Mouse (Mus musculus) lung, postnatal 25 days (tissue): ENCODE measurements around the gene Pdpn.

Experiments used
- DNase-seq: peaks from one replicate; pipeline ENCODE4 v3.0.0; 2022; ENCODE audit warnings: low spot score

Pdpn gene

DNA sequence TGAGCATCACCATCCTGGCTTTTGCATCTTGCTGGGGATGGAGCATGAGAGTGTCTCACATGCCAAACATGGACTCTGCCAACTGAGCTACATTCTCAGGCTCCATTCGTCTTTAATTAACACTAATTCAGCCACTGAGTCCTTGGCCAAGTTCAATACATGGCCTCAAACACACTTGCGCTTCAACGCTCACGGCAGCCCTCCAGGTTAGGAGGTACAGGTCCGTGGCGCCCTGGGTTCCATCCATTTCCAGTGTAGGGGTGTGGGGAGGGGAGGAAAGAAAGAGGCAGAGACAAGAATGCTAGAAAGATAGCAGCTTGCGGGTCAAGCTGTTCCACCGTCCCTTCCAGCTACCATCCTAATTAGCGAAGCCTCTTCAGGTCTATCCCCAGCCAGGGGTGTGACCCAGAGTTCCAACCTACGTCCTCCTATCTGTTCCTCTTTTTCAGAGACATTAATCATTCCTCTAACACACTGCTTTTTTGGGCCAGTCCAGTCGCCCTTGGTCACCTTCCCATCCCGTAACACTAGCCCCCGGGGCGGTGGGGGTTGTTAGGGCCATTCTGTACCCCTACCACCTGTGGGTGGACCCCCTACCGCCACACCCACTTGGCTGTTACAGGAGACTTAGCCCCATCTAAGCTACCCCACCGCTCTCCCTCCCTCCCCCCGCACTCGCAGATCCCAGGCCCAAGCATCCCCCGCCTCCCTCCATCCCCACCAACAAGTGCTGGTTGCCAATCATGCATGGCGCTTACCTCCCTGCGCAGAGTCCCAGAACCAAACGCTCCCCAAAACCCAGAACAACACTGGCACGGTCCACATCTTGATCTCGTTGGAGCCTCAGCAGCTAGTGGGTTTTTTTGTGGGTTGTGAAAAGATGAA is 691 bp downstream of the Pdpn start:
- no peak for DNase-seq

DNA sequence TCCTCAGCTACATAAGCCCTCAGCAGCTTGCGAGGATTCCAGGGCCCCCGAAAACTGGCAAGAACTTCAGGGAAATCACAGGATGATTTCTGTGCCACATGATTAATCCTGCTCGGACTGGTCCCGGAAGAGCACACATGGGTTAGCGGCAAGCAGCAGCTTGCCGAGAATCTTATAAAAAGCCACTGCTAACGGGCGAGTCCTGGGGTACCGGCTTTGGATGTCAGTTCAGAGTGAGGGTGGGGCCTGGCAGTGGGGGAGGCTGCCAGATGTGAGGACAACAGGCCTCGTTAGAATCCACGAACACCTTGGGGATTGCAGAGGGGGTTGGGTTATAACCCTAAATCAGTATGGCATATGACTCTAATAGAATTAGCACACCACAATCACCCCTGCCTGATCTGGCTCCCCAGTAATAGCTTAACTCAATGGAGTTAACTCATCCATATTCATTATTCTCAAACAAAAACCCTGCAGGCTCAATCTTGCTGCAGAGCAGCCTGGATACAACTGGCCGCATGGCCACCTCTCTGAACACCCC is 2.3 kb downstream of the Pdpn start:
- no peak for DNase-seq

DNA sequence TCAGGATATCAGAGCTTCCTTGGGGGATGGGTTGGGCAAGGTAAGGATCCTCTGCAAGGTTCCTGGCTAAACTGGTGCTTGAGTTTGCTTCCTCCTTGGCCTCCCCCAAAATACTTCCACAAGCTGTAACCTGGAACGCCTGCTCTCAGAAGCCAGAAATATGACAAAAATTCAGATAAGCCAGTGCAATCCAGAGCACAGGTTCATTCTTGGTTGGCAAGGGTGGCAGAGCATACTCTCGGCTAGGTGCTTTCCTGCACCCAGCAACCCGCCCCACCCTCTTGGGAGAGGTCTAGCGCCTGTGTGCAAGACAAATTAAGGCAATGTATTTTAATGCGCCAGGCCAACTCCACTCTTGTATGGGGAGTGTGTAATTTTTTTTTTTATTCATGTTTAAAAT is 3.2 kb downstream of the Pdpn start:
- DNase-seq, result peak; percentile 60

DNA sequence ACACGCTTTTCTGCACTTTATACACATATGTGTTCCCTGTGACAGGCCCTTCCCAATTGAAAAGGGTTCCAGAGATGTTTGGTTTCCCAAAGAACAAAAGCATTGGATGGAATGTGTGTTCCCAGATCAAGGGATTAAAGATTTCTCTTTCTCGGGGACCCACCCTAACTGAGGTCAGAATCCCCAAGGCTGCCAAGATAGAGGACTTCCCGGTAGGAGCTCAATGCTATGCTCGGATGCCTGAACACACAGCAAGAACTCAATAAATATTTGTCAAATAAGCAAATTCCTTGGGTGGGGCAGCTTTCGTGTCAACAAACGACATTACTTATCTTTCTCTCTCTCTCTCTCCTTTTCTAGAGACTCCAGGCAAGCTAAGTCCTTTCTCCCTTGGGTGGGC is 5.0 kb downstream of the Pdpn start:
- DNase-seq, result peak; percentile 45

DNA sequence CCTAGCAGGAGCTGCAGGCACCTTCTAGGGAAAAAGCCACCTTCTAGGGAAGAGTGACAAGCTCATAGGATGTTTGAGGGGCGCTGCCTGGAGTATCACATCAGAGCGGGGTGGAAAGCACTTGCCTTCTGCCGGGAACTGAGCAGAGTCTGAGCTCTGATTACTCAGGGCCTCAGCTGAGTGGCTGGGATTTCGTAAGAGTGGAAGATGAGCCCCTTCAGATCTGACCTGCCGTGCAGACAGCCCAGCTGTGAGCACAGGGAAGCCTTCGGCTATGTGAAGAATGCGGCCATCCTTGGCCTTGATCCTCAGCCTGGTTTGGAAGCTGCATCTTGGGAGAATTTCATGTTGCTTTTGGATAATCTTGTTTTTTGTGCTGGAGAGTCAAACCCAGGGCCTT is 10.5 kb downstream of the Pdpn start:
- no peak for DNase-seq

DNA sequence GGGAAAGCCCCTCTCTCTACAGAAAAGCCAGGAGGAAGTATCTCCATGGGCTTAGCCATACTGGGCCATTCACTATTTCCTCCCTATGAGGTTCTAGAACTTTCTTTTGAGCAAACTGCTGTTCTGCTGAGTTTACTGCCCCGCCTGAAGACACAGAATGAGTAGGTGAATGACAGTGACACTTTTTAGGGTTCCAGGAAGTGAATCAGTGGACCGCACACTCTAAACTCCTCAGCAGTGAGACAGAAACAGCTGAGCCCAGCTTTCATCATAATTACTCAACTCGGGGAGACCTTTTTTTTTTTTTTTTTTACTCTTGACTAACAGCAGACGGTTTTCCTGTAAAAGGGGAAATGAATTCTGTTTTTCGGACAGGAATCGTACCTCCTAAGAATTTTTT is 10.9 kb downstream of the Pdpn start:
- DNase-seq, result no peak

DNA sequence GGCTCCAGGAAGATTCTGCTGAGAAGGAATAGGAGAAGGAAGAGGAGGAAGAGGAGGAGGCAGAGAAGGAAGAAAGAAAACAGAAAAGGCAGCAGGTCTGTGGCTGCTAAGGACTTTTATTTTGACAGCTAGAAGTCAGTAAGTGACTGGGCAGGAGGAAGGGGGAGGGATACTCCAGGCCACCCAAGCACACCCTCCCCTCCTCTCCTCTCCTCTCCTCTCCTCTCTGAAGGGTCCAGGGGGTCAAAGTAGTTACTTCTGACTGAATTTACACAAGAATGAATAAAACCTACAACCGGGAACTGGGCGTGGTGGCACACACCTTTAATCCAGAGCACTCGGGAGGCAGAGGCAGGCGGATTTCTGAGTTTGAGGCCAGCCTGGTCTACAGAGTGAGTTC is 12.3 kb downstream of the Pdpn start:
- DNase-seq, result no peak

DNA sequence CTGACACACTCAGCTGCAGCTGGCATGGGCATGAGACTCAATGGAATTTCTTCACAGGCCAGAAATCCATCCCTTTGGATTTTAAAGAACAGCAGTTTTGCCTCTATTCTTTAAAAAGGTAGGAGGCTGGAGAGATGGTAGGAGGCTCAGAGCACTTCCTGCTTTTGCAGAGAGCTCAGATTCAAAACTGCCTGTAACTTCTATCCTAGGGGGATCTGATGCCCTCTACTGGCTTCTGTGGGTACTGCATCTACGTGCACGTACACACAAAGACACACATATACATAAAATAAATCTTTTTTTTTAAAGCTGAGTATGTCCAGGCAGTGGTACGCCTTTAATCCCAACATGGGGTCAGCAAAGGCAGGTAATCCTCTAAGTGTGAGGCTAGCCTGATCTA is 19.2 kb downstream of the Pdpn start:
- DNase-seq, result peak; percentile 24

DNA sequence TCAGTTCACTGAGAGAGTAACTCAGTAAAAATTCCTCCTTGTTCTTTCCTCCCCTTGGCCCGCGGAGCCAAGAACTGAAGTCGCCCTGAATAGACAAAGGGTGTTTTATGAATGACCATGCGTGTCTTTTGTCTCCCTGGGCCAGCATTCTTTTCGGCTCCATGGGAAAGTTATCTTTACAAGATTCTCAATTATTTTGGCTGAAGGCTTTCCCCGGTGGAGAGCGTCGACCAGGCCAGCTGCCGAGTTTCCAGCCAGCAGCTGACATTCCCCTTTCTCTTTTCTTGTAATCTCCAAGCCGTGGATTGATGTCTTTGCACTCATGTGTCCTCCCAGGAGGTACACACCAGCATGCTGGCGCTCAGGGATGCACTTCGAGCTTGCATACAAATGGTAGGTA is 19.7 kb downstream of the Pdpn start:
- DNase-seq, result no peak

DNA sequence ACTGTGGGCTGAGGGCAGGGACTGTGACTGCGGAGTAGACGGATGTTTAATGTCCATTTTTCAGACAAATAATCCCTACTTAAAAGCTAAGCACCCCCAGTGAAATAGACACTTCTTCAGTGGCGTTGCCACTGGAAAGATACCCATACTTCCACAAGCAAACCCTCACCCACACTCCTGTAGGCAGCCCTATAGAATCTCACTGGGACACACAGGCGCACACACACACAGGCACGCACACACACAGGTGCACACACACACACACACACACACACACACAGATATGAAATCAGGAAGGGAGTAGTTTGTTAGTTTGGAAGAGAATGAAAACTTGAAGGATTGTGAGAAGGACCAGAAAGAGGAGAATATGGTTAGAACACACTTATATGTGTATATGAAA is 20.3 kb downstream of the Pdpn start:
- DNase-seq, result no peak

DNA sequence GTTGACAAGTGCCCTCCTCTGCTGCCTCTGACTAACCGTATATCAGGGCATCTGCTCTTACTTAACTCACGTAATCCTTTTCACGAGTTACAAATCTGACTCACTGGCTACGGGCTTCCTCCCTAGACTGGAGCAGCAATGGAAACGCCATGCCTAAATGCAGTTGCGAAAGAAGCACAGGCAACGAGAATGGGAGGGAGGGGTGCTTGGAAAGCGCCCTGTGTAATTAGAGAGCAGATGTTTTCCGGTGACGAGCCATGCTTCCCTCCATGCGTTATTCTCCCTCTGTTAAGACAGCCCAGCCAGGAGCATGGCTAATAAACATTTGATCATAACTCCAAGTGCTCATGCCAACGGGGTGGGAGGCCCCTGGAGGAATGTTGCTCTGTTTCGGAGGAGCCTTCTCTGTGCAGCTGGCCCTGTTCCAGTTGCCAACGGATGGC is 20.9 kb downstream of the Pdpn start:
- DNase-seq, result peak; percentile 64

DNA sequence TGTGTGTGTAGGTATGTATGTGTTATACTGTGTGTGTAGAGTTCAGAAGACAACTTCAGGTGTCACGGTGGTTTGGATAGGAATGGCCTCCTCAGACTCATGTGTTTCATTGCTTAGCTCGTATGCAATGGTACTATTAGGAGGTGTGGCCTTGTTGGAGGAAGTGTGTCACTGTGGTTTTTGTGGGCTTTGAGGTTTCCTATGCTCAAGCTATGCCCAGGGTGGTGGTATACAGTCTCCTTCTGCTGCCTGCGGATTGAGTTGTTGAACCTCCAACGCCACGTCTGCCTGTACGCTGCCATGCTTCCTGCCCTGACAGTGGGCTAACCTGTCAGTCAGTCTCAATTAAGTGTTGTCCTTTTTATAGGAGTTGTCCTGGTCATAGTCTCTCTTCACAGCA is 22.0 kb downstream of the Pdpn start:
- DNase-seq, result no peak

DNA sequence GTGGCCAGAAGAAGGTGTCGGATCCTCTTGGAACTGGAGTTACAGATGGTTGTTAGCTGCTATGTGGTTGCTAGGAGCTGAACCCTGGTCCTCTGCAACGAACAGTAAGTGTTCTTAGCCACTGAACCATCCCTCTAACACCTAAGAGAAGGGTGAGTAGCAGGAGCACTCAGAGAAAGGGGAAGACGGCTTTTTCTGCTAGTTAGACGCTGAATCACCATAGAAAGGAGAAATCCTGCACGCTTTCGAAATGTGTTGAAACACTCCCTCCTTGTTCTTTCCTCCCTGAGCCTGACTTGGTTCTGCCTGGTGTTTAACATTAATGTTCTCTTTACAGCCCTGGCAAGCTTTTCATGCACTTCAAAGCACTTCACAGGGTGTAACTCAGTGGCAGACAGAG is 27.8 kb downstream of the Pdpn start:
- peak; percentile 38 for DNase-seq

DNA sequence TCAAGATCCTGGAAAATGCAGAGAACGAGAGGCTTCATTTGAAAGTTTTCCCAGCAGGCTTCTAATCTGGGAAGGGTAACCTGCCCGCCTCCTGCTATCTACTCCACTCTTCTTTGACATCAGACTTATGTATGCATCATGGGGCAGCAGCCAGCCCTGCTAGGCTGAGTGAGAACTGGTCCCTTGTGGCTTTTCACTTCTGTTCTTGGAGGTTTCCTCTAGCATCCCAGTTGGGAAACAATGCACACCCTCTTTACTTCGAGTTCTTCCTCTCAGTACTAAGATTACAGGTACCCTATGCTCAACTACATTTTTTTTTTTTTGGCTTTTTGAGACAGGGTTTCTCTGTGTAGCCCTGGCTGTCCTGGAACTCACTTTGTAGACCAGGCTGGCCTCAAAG is 28.5 kb downstream of the Pdpn start:
- DNase-seq, result no peak

DNA sequence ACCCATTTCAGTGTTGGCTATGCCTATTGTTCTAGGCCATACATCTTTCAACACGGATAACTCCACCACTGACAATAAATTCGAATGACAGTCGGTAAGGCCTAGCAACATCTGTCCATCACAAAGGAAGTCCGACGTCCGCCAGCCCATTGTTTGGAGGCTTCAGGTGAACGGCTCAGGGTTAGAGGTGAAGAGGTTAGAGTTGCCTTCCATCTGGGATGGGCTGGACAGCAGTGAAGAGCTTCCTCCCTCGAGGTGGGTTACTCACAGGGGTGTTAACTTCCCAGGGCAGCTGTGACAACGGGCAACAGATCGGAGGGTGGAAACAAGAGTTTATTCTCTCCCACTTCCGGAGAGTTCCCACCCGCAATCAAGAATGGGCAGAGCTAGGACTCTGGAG is 36.7 kb downstream of the Pdpn start:
- DNase-seq, result no peak

DNA sequence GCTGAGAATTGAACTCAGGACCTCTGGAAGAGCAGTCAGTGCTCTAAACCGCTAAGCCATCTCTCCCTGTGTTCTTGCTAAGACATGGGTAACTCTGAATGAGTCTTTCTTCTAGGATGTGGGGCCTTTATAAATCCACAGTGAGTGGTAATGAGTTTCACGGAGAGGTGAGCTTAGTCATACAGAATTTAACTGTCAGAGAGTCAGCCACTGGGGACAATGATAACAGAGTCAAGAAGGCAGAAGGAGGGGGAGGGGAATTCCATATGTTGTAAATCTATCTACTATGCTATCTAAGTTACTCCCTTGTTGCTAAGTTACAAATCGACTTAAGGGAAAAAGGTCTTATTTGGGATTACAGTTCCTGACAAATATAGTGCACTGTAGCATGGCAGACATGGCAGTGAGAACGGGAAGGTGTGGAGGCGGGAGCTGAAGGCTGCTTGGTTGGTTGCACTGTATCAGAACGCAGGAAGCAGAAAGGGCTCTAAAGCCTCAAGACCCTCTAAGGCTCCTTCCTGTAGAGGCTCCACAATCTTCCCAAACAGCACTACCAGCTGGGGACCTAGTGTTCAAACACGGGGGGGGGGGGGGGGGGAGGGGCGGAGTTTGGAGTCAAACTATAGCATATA is 39.5 kb downstream of the Pdpn start:
- no peak for DNase-seq

DNA sequence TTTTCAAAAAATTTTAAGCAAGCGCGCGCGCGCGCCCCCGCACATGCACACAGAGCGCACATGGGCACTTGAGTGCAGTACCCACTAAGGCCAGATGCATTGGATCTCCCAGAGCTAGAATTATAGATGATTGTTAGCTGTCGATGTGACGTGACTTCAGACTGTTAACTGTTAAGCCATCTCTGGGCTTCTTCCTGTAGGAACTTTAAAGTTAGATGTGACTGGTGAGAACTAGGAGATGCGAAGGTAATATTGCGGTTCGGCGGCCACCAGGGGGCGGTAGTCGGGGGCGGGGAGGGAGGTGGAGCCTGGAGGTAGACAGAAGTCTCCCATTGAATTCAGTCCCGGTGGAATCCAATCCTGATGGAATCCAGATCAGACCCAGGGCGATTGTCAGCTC is 40.8 kb downstream of the Pdpn start:
- DNase-seq, result peak; percentile 31

DNA sequence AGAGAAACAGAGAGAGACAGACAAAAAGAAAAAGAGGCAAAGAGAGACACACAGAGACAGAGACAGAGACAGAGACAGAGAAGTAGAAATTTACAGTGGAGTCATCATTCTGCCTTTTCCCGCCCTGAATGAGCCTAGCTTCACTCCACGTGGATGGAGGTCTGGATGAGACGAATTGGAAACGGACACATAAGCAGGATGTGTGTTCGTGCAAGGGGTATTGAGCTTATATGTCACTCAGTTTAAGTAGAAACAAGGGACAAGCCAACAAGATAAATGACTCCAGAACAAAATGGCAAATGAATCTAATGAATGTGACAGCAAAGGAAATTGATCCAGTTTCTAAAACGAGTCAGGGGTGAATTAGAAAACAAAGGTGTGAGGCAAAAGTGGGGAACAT is 41.4 kb downstream of the Pdpn start:
- no peak for DNase-seq

DNA sequence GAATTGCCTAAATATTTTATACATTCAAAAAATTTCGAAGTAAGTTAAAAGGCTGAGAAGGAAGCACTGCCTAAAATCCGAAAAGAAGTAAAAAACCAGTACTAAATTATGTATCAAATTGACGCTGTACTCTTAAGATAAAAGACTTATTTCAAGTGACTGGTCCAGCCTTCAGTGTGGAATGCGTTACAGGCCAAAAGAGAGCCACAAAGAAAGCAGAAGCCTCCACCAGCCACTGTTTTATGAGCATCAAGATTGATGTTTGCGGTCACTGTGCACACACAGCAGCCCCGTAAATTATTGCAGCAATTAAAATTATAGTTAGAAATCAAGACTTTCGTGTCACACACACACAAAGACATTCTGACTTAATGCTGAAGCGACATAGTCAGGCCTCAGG is 43.8 kb downstream of the Pdpn start:
- no peak for DNase-seq

DNA sequence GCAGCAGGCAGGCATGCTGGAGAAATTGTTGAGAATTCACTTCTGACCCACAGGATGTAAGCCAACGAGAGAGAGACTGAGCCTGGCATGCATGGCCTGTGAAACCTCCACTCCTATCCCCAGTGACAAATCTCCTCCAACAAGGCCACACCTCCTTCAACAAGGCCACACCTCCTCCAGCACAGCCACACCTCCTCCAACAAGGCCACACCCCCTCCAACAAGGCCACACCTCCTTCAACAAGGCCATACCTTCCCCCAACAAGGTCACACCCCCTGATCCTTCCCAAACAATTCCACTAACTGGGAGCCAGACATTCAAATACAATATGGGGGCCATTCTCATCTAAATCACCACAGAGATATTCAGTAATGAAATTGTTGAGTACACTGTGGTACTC is 46.0 kb downstream of the Pdpn start:
- DNase-seq, result no peak

DNA sequence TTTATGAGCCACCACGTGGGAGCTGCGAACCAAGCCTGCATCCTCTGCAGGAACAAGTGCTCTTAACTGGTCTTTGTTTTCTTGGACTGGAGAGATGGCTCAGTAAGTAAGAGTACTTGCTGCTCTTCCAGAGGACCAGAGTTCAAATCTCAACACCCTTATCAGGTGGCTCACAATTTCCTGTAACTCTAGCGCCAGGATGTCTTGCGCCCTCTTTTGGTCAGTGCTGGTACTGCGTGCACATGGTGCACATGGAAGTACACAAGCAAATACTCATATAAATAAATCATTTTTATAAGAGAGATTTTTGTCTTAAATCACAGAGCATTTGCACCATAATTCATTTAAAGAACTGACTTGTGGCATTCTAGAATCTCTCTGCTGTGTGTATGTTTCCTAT is 51.3 kb downstream of the Pdpn start:
- no peak for DNase-seq

DNA sequence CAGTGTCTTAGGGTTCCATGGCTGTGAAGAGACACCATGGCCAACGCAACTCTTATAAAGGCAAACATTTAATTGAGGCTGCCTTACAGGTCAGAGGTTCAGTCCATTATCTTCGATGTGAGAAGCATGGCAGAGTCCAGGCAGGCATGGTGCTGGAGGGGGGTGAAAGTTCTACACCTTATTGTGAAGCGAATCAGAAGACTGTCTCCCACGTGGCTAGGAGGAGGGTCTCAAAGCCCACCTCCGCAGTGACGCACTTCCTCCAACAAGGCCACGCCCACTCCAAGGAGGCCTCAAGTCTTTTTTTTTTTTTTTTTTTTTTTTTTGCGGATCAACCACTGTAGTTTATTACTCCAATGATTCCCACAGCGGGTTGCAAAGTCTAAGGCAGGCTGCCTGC is 58.1 kb downstream of the Pdpn start:
- no peak for DNase-seq

DNA sequence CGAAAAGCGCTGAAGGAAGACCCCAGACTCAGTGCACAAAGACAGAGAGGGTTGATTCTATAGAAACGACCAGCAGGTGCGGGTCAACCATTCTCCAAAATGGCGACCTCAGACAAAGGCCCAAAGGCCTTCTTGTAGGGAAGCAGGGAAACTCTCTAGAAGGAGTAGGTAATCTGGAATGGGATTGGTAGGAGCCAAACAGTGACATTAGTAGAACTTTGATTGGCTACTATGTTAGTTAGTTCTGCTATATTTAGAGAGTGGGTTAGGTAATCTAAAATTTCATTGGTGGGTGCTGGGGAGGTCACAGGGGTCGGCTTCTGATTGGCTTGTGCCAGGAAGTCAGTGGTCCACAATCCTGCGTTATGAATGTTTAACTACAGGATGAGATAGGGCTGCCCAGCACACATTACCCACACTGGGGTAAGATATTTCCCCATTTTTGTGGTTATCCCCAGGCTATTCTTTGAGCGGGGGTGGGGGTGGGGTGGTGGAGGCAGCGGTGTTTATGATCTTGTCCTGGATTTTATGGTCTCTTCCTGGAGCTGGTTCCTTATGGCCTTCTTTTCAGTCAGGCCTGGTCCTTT is 59.7 kb downstream of the Pdpn start:
- DNase-seq, result no peak
